22 mouse cellular contexts compared by ENCODE assay signal in genomic region chr8:97936836-97937235, GRCm38 (mm10).
DNase-seq lines count a peak whose midpoint lies in the region; ATAC-seq and TF ChIP-seq lines count a peak whose summit lies in the region.
"Had no signal": no experiment of that assay in that cellular context is flagged by ENCODE, and none has a peak within 500 bp of the region (broad histone marks: within the 10 kb centered on the region; RNA-seq: fewer than 3 reads in every experiment).

No protein-coding gene starts in this region.

- H3K27me3 ChIP-seq in hindbrain, embryonic 13.5 days: no peaks in the 10 kb centered on the region
- H3K27me3 ChIP-seq in hindbrain, embryonic 10.5 days (ENCODE audit: insufficient read depth, poor library complexity, severe bottlenecking): no peaks in the 10 kb centered on the region
- H3K27me3 ChIP-seq in midbrain, postnatal 0 days (ENCODE audit: insufficient read depth, low read length): no peaks in the 10 kb centered on the region
- H3K27me3 ChIP-seq in midbrain, embryonic 15.5 days (replicated peaks): no peaks in the 10 kb centered on the region
- H3K27me3 ChIP-seq in thymus, adult 2 months (ENCODE audit: control insufficient read depth, insufficient read depth, low read length): no peaks in the 10 kb centered on the region
- H3K27me3 ChIP-seq: CH12.LX; forebrain, embryonic 13.5 days; heart, embryonic 13.5 days; neural tube, embryonic 15.5 days had no signal

- H3K4me2 ChIP-seq in hindbrain, embryonic 13.5 days: no peak overlapping the region
- no peak overlapping the region for H3K4me2 ChIP-seq in midbrain, postnatal 0 days (ENCODE audit: low read depth, low read length, poor library complexity, severe bottlenecking)
- no peak overlapping the region for H3K4me2 ChIP-seq in midbrain, embryonic 15.5 days
- H3K4me2 ChIP-seq: forebrain, embryonic 13.5 days; heart, embryonic 13.5 days; neural tube, embryonic 15.5 days had no signal

- no peak overlapping the region for H3K9ac ChIP-seq in hindbrain, embryonic 13.5 days
- no peak overlapping the region for H3K9ac ChIP-seq in midbrain, postnatal 0 days (replicated peaks; ENCODE audit: low read length, poor library complexity, severe bottlenecking)
- H3K9ac ChIP-seq in midbrain, embryonic 15.5 days: no peak overlapping the region
- H3K9ac ChIP-seq: forebrain, embryonic 13.5 days; heart, embryonic 13.5 days; liver, postnatal 0 days; neural tube, embryonic 15.5 days had no signal

- H3K36me3 ChIP-seq in hindbrain, embryonic 13.5 days: no peaks in the 10 kb centered on the region
- H3K36me3 ChIP-seq in hindbrain, embryonic 10.5 days: no peaks in the 10 kb centered on the region
- H3K36me3 ChIP-seq in midbrain, postnatal 0 days (ENCODE audit: insufficient read depth, low read length): no peaks in the 10 kb centered on the region
- no peaks in the 10 kb centered on the region for H3K36me3 ChIP-seq in midbrain, embryonic 15.5 days (replicated peaks)
- no peaks in the 10 kb centered on the region for H3K36me3 ChIP-seq in thymus, adult 2 months (ENCODE audit: control insufficient read depth, insufficient read depth, low read length)
- H3K36me3 ChIP-seq: heart, embryonic 13.5 days; midbrain, embryonic 10.5 days; neural tube, embryonic 15.5 days had no signal

- no peak for TF ChIP-seq POLR2A in thymus, adult 2 months (IDR thresholded peaks at IDR 0.05; ENCODE audit: control insufficient read depth, extremely low read depth, insufficient read depth, low read length, poor library complexity)

- DNase-seq in hindbrain, embryonic 10.5 days (ENCODE audit: low spot score): no peak
- DNase-seq in midbrain, postnatal 0 days (ENCODE audit: low spot score): peak; percentile 62
- peak; percentile 36 for DNase-seq in cerebellum, adult 9-11 months
- DNase-seq in telencephalon, adult 2 months (ENCODE audit: low read depth, low spot score): peak; percentile 6
- DNase-seq in frontal cortex, postnatal 14 days (ENCODE audit: low spot score in 2 of 2): no peak
- no peak for DNase-seq in thymus, adult 2 months
- DNase-seq: adrenal gland, adult 8-10 months; gastrocnemius, adult 2 months; heart, postnatal 36 days; kidney, adult 11 months; liver; liver, postnatal 0 days; right cerebral cortex, adult 18-20 months had no signal

- TF ChIP-seq CTCF in midbrain, postnatal 0 days (IDR thresholded peaks at IDR 0.05): no peak
- no peak for TF ChIP-seq CTCF in thymus, adult 2 months (IDR thresholded peaks at IDR 0.05; ENCODE audit: borderline replicate concordance, control insufficient read depth, extremely low read depth, insufficient read depth, low read length, poor library complexity)

- no peaks in the 10 kb centered on the region for H3K9me3 ChIP-seq in hindbrain, embryonic 13.5 days
- H3K9me3 ChIP-seq in hindbrain, embryonic 10.5 days: no peaks in the 10 kb centered on the region
- no peaks in the 10 kb centered on the region for H3K9me3 ChIP-seq in midbrain, postnatal 0 days (ENCODE audit: low read length)
- H3K9me3 ChIP-seq in midbrain, embryonic 15.5 days: no peaks in the 10 kb centered on the region
- H3K9me3 ChIP-seq: forebrain, embryonic 13.5 days; heart, embryonic 13.5 days; midbrain, embryonic 10.5 days; neural tube, embryonic 15.5 days had no signal

- H3K27ac ChIP-seq in hindbrain, embryonic 13.5 days: no peak overlapping the region
- H3K27ac ChIP-seq in hindbrain, embryonic 10.5 days: no peak overlapping the region
- no peak overlapping the region for H3K27ac ChIP-seq in midbrain, postnatal 0 days (ENCODE audit: low read depth, low read length)
- H3K27ac ChIP-seq in midbrain, embryonic 15.5 days: no peak overlapping the region
- H3K27ac ChIP-seq in thymus, adult 2 months (ENCODE audit: control insufficient read depth, insufficient read depth, low read length): no peak overlapping the region
- H3K27ac ChIP-seq: forebrain, embryonic 13.5 days; gastrocnemius, adult 2 months; heart, embryonic 13.5 days; kidney, postnatal 0 days; midbrain, embryonic 10.5 days; neural tube, embryonic 15.5 days had no signal

- peak; percentile 69 for ATAC-seq in hindbrain, embryonic 13.5 days (ENCODE audit: low FRiP score)
- ATAC-seq in midbrain, postnatal 0 days (ENCODE audit: low FRiP score): no peak
- ATAC-seq in midbrain, embryonic 15.5 days (replicated peaks): no peak
- ATAC-seq: forebrain, embryonic 13.5 days; liver, postnatal 0 days had no signal

- WGBS in hindbrain, embryonic 13.5 days: 70% methylated on average over 3 of the region's 3 CpGs
- WGBS in hindbrain, embryonic 10.5 days: 73% methylated on average over 3 of the region's 3 CpGs
- 72% methylated on average over 3 of the region's 3 CpGs for WGBS in midbrain, postnatal 0 days
- WGBS in midbrain, embryonic 15.5 days: 67% methylated on average over 3 of the region's 3 CpGs
- 84% methylated on average over 3 of the region's 3 CpGs for WGBS in thymus, adult 2 months

- no peaks in the 10 kb centered on the region for H3K4me1 ChIP-seq in hindbrain, embryonic 13.5 days (replicated peaks)
- H3K4me1 ChIP-seq in hindbrain, embryonic 10.5 days (replicated peaks): 0 out of 2 replicates have a peak, but pooled peaks cover 1% of the 10 kb centered on the region
- no peaks in the 10 kb centered on the region for H3K4me1 ChIP-seq in midbrain, postnatal 0 days (ENCODE audit: insufficient read depth, low read length)
- no peaks in the 10 kb centered on the region for H3K4me1 ChIP-seq in midbrain, embryonic 15.5 days
- no peaks in the 10 kb centered on the region for H3K4me1 ChIP-seq in thymus, adult 2 months (replicated peaks; ENCODE audit: control insufficient read depth, insufficient read depth, low read length)
- H3K4me1 ChIP-seq: forebrain, embryonic 13.5 days; heart, embryonic 13.5 days; neural tube, embryonic 15.5 days had no signal

- no peak overlapping the region for H3K4me3 ChIP-seq in hindbrain, embryonic 13.5 days
- H3K4me3 ChIP-seq in hindbrain, embryonic 10.5 days: no peak overlapping the region
- H3K4me3 ChIP-seq in midbrain, postnatal 0 days (ENCODE audit: low read depth, low read length): no peak overlapping the region
- H3K4me3 ChIP-seq in midbrain, embryonic 15.5 days: no peak overlapping the region
- no peak overlapping the region for H3K4me3 ChIP-seq in thymus, adult 2 months (ENCODE audit: control insufficient read depth, insufficient read depth, low read length)
- H3K4me3 ChIP-seq: forebrain, embryonic 13.5 days; gastrocnemius, adult 2 months; heart, embryonic 13.5 days; midbrain, embryonic 10.5 days; myocyte; neural tube, embryonic 15.5 days had no signal

Comparison
In these comparisons a context has a peak if more than half of its experiments do, and no peak if none do; other contexts are left out.
1. DNase-seq: peak in midbrain, postnatal 0 days (single experiment), cerebellum, adult 9-11 months (single experiment) and telencephalon, adult 2 months (single experiment); none in hindbrain, embryonic 10.5 days (single experiment), frontal cortex, postnatal 14 days (0 of 2) and thymus, adult 2 months (single experiment).